Mouse (Mus musculus) intestine, postnatal 0 days (tissue): ENCODE data around the gene Mpc2. TPM values are rescaled to one million over a fixed set of nuclear protein-coding genes. Genes with fewer than 3 reads are reported as not detected.
A peak's percentile ranks its signal among the peaks of the same experiment; 100 is the strongest.

Source experiments
- ATAC-seq: fragments of 200-750 bp; cut with Nextera tagmentation; 2 replicates; pipeline ENCODE4 v1.8.0; 2017; ENCODE audit warnings: mild to moderate bottlenecking, moderate TSS enrichment, moderate library complexity
- H3K27ac ChIP-seq: fragments of 300-500 bp; sonication (generic); 2 replicates; pipeline ENCODE4 v1.5.1; 2014; ENCODE audit warnings: mild to moderate bottlenecking, low read depth, low read length, moderate library complexity
- H3K27me3 ChIP-seq: fragments of 300-500 bp; sonication (generic); replicated peaks from 2 replicates; pipeline ENCODE4 v1.6.1; 2014; ENCODE audit warnings: low read length, mixed read lengths; ENCODE audit not compliant: control insufficient read depth, insufficient read depth
- H3K36me3 ChIP-seq: fragments of 300-500 bp; sonication (generic); 2 replicates; pipeline ENCODE4 v1.6.1; 2014; ENCODE audit warnings: mild to moderate bottlenecking, moderate library complexity; ENCODE audit not compliant: control insufficient read depth, insufficient read depth
- H3K4me1 ChIP-seq: fragments of 300-500 bp; sonication (generic); replicated peaks from 2 replicates; pipeline ENCODE4 v1.6.1; 2014; ENCODE audit warnings: antibody characterized with exemption, low read length, mixed read lengths; ENCODE audit not compliant: control insufficient read depth, insufficient read depth
- H3K4me2 ChIP-seq: fragments of 300-500 bp; sonication (generic); replicated peaks from 2 replicates; pipeline ENCODE4 v1.6.1; 2014; ENCODE audit warnings: low read depth, mild to moderate bottlenecking, moderate library complexity
- H3K4me3 ChIP-seq: fragments of 300-500 bp; sonication (generic); 2 replicates; pipeline ENCODE4 v1.5.1; 2014; ENCODE audit warnings: low read depth, low read length
- H3K9ac ChIP-seq: fragments of 300-500 bp; sonication (generic); 2 replicates; pipeline ENCODE4 v1.6.1; 2014; ENCODE audit warnings: mild to moderate bottlenecking, low read depth, low read length
- H3K9me3 ChIP-seq: fragments of 300-500 bp; sonication (generic); 2 replicates; pipeline ENCODE4 v1.6.1; 2016; ENCODE audit warnings: mixed run types; ENCODE audit not compliant: control insufficient read depth
- CTCF ChIP-seq: sonication (generic); IDR thresholded peaks from 2 replicates; pipeline ENCODE4 v1.5.1; 2016; ENCODE audit warnings: low read depth, mild to moderate bottlenecking, control low read depth, antibody characterized with exemption, moderate library complexity
- WGBS: fragments of 180-500 bp; shearing (Covaris S2); extraction: QIAGEN DNeasy Blood & Tissue Kit; methylation state at CpG from one replicate; pipeline ENCODE4 v1.1.7; 2014; 5-methylcytosine and 5-hydroxymethylcytosine counted together
- polyA plus RNA-seq: library from polyadenylated mRNA; unstranded; fragments of >200 nt; fragmentation: Nextera tagmentation; extraction: Ambion mirVana; gene quantifications from 2 replicates; pipeline ENCODE4 v1.2.1, GENCODE M21; 2015

The Mpc2 gene
- polyA plus RNA-seq, result 203 and 212 TPM in 2 replicates

DNA sequence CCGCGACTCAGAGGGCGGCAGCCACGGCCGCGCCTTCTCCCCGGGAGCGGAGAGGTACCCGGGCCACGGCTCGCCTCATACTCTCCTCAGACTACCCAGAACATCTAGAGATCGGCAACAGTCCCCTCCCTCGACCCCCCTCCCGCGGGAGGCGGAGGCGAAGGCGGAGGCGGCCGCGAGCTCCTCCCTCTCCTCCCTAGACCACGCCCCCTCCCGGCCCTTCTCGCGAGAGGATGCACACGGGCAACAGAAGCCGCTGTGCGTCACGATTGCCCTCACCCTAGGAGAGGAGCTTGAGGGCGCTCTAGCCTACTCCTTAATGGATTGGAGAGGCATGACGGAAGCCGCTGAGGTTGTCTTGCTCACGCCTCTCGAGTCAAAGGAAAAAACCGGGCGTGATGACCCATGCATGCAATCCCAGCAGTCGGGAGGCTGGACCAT lies at the start of gene Mpc2, which contains the start of gene Dcaf6:
TSS of gene Mpc2 (plus strand) at position 278 of the 441 bp plus-strand sequence.
TSS of gene Dcaf6 (minus strand) at position 116 of the 441 bp plus-strand sequence.
- Histone ChIP-seq H3K27me3 (no peaks in the 10 kb centered on the region), H3K27ac (peak within 1 kb of the TSS; percentile 97), H3K4me3 (peak within 1 kb of the TSS; percentile 97), H3K9me3 (no peaks in the 10 kb centered on the region), H3K4me1 (no peaks in the 10 kb centered on the region), H3K36me3 (no peaks in the 10 kb centered on the region), H3K4me2 (peak within 1 kb of the TSS; percentile 81), H3K9ac (peak within 1 kb of the TSS; percentile 90)
- peak; percentile 93 for ATAC-seq
- 0% methylated on average over 26 of the region's 37 CpGs for WGBS
- peak; percentile 67 for TF ChIP-seq CTCF

DNA sequence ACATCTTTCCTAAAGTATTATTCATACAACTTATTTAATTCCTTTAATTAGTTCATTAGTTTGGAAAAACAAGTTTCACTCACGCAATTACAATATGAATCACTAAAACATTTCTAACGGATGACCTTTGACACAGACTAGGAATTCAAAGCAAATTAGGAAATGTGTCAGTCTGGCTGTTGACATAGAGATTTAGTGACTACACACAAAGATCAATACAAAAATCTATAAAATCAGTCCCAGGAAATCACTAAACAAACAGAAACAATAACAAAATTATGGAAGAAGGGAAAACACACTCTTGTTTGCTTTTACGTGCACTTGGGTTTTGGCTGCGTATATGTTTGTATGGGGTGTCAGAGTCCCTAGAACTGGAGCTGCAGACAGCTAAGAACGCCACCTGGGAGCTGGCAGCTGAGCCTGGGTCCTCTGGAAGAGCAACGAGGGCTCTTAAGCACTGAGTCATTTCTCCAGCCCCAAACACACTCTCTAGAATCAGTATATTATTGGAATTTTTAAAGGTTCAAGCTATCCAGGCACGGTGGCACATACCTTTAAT lies 39.0 kb upstream of the Mpc2 start:
- H3K9me3 ChIP-seq, result no peaks in the 10 kb centered on the region
- no peak overlapping the region for H3K4me3 ChIP-seq
- H3K9ac ChIP-seq, result no peak overlapping the region
- ATAC-seq, result no peak
- no peaks in the 10 kb centered on the region for H3K4me1 ChIP-seq
- H3K27me3 ChIP-seq, result no peaks in the 10 kb centered on the region
- 60% methylated on average over 7 of the region's 7 CpGs for WGBS
- H3K27ac ChIP-seq, result no peak overlapping the region
- no peak for TF ChIP-seq CTCF
- no peaks in the 10 kb centered on the region for H3K36me3 ChIP-seq
- no peak overlapping the region for H3K4me2 ChIP-seq

DNA sequence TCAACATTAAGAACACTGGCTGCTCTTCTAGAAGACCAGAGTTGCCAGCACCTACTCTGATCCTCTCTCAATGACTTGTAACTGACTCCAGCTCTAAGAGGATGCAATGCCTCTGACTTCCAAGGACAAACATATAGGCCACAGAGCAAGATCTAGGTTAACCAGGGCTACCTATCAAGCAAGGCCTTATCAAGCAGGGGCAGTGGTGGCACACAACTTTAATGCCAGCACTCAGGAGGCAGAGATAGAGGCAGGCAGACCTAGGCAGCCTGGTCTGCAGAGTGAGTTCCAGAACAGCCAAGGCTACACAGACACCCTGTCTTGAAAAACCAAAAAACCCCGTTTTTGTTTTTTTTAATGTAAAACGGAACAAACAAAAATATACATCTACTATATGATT lies 34.2 kb upstream of the Mpc2 start:
- TF ChIP-seq CTCF, result no peak
- Histone ChIP-seq H3K4me2 (no peak overlapping the region), H3K9me3 (no peaks in the 10 kb centered on the region), H3K9ac (no peak overlapping the region), H3K4me1 (no peaks in the 10 kb centered on the region), H3K4me3 (no peak overlapping the region), H3K27ac (no peak overlapping the region), H3K36me3 (no peaks in the 10 kb centered on the region), H3K27me3 (no peaks in the 10 kb centered on the region)
- 91% methylated on average over 2 of the region's 2 CpGs for WGBS
- ATAC-seq, result no peak

DNA sequence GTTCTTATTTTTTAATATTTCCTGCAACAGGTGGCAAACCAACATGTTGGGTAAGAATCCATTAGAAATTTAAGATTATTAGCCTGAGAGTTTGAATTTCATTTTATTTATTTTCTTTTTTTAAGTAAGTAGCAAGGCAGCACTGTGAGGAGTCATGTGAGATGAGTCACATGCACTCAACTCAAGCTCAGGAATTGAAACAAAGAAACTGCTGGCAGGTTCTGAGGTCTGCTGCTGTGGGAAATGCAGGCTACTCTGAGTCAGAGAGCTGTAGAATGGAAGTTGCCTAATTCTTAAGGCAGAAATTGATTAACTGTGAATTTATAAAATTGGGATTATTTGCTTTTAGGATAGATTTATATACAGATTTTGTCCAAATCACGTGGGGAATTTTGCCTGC lies 27.6 kb upstream of the Mpc2 start:
- Histone ChIP-seq H3K4me3 (no peak overlapping the region), H3K4me1 (no peaks in the 10 kb centered on the region), H3K27me3 (no peaks in the 10 kb centered on the region), H3K9me3 (no peaks in the 10 kb centered on the region), H3K4me2 (no peak overlapping the region), H3K36me3 (no peaks in the 10 kb centered on the region), H3K27ac (no peak overlapping the region), H3K9ac (no peak overlapping the region)
- 85% methylated on average over 1 of the region's 1 CpGs for WGBS
- no peak for ATAC-seq
- TF ChIP-seq CTCF, result no peak

DNA sequence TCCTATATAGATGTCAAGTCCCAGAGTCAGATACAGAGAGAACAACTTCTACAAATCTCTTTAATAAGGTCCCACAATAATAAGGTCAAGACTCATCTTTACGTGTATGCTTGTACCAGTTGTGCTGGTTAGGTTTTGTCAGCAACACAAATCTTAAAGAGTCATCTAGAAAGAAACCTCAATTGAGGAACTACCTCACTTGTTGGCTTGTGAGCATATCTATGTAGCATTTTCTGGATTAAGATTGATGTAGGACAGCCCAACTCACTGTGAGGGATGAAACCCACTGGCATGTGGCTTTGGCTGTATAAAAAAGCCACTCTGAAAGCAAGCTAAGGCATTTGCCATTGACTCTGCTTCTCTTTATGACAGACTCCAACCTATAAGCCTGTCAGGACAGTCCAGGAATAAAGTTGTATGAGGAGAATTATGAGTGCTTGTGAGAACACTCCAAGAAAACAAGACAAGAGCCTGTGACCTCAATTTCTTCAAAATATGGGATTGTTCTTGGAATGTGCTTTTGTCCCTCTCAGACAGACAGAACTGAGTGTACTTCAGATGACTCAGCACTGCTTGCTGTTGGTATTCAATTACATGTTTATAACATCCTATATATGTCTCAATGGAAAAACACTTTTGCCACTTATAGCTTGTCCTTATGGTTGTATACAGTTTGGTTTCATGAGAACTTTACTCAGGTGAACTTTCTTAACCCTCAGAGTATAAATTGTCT lies 22.0 kb upstream of the Mpc2 start:
- Histone ChIP-seq H3K4me2 (no peak overlapping the region), H3K36me3 (no peaks in the 10 kb centered on the region), H3K4me1 (no peaks in the 10 kb centered on the region), H3K27ac (no peak overlapping the region), H3K9ac (no peak overlapping the region), H3K27me3 (no peaks in the 10 kb centered on the region), H3K9me3 (no peaks in the 10 kb centered on the region), H3K4me3 (no peak overlapping the region)
- ATAC-seq, result no peak
- WGBS, result 89% methylated on average over 1 of the region's 1 CpGs
- TF ChIP-seq CTCF, result no peak

DNA sequence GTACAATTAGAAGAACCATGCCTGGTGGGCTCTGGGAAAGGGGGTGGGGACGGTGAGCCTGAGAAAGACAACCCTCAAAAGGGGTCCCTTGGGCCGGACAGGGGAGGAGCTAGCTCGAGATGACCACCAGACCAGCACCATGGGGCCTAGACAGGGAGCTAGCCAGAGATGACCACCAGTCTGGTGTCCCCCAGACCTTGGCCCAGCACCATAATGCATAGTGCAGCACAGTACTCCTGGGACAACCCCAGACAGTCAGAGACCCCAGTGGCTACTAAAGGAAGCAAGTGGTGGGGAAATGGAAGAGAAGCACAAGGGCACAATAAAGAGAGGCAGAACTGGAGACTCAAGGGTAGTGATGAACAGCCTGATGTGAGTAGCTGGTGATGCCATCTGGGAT lies 19.6 kb upstream of the Mpc2 start:
- H3K27me3 ChIP-seq, result no peaks in the 10 kb centered on the region
- H3K4me2 ChIP-seq, result no peak overlapping the region
- no peaks in the 10 kb centered on the region for H3K4me1 ChIP-seq
- no peaks in the 10 kb centered on the region for H3K9me3 ChIP-seq
- H3K27ac ChIP-seq, result no peak overlapping the region
- no peak for TF ChIP-seq CTCF
- ATAC-seq, result no peak
- no peak overlapping the region for H3K4me3 ChIP-seq
- whole genome bisulfite sequencing, result 71% methylated on average over 3 of the region's 3 CpGs
- no peak overlapping the region for H3K9ac ChIP-seq
- no peaks in the 10 kb centered on the region for H3K36me3 ChIP-seq
